Mouse (Mus musculus): ENCODE results near the gene Eed. TPM values are rescaled to one million over a fixed set of nuclear protein-coding genes. Genes with fewer than 3 reads are reported as not detected.

The Eed gene
- polyA plus RNA-seq, 1 experiment from 2014 or later, result 52.7 TPM

- no peak overlapping the region for H3K27ac ChIP-seq (ENCODE audit: low read depth, low read length)
- no peaks in the 10 kb centered on the region for H3K9me3 ChIP-seq (replicated peaks; ENCODE audit: control insufficient read depth, low read length)
- H3K4me1 ChIP-seq (ENCODE audit: control insufficient read depth, insufficient read depth, low read length), result no peaks in the 10 kb centered on the region
- ATAC-seq (replicated peaks; ENCODE audit: insufficient number of reproducible peaks, low FRiP score, low TSS enrichment), result no peak
- WGBS (ENCODE audit: insufficient replicate concordance), result 52% methylated on average over 7 of the region's 7 CpGs
- H3K27me3 ChIP-seq (ENCODE audit: control insufficient read depth, insufficient read depth, low read length), result no peaks in the 10 kb centered on the region
- H3K36me3 ChIP-seq (ENCODE audit: control insufficient read depth, insufficient read depth, low read length), result no peaks in the 10 kb centered on the region
- no peak overlapping the region for H3K9ac ChIP-seq (ENCODE audit: low read depth, low read length)
- H3K4me3 ChIP-seq (ENCODE audit: low read depth, low read length), result no peak overlapping the region
- no peak overlapping the region for H3K4me2 ChIP-seq
These were observed 72.4 kb downstream of the Eed start for GRCm38 (mm10) chr7:89908421-89908820.

- H3K4me1 ChIP-seq (ENCODE audit: control insufficient read depth, insufficient read depth, low read length), result no peaks in the 10 kb centered on the region
- ATAC-seq (replicated peaks; ENCODE audit: insufficient number of reproducible peaks, low FRiP score, low TSS enrichment), result no peak
- H3K27me3 ChIP-seq (ENCODE audit: control insufficient read depth, insufficient read depth, low read length), result no peaks in the 10 kb centered on the region
- no peak overlapping the region for H3K4me3 ChIP-seq (ENCODE audit: low read depth, low read length)
- no peak overlapping the region for H3K4me2 ChIP-seq
- no peak overlapping the region for H3K27ac ChIP-seq (ENCODE audit: low read depth, low read length)
- H3K36me3 ChIP-seq (ENCODE audit: control insufficient read depth, insufficient read depth, low read length), result no peaks in the 10 kb centered on the region
- 16% methylated on average over 8 of the region's 8 CpGs for WGBS (ENCODE audit: insufficient replicate concordance)
- H3K9ac ChIP-seq (ENCODE audit: low read depth, low read length), result no peak overlapping the region
- no peaks in the 10 kb centered on the region for H3K9me3 ChIP-seq (replicated peaks; ENCODE audit: control insufficient read depth, low read length)
These were observed 72.8 kb downstream of the Eed start for GRCm38 (mm10) chr7:89907950-89908349.

Other genes starting within 250 kb of the Eed start
- not detected in 2 replicates for gene Ccdc81, start 77.4 kb downstream of the Eed start, polyA plus RNA-seq (2014; fragmentation: Nextera tagmentation; extraction: Ambion mirVana)
- 116 and 122 TPM in 2 replicates for gene Hikeshi, start 39.8 kb downstream of the Eed start, polyA plus RNA-seq (2014; fragmentation: Nextera tagmentation; extraction: Ambion mirVana)
- gene Picalm, start 149.2 kb upstream of the Eed start, polyA plus RNA-seq (2014; fragmentation: Nextera tagmentation; extraction: Ambion mirVana), result 36.1 and 43.7 TPM in 2 replicates

Data from heart, embryonic 11.5 days (tissue).